Mouse (Mus musculus): ENCODE data around the gene Cdh26. TPM values are rescaled to one million over a fixed set of nuclear protein-coding genes. Genes with fewer than 3 reads are reported as not detected.
A peak's percentile ranks its signal among the peaks of the same experiment; 100 is the strongest.

Gene Cdh26
- polyA plus RNA-seq, 1 experiment from 2014 or later, result 0.73 TPM

- Histone ChIP-seq H3K9me3 (ENCODE audit: control insufficient read depth, low read length) (no peaks in the 10 kb centered on the region), H3K27me3 (replicated peaks; ENCODE audit: control insufficient read depth, insufficient read depth, low read length) (no peaks in the 10 kb centered on the region), H3K4me1 (replicated peaks; ENCODE audit: control insufficient read depth, insufficient read depth, low read length) (no peaks in the 10 kb centered on the region; the same call in 1 of the 2 replicates), H3K36me3 (ENCODE audit: control insufficient read depth, insufficient read depth, low read length) (0 out of 2 replicates have a peak, but pooled peaks cover 5% of the 10 kb centered on the region), H3K9ac (ENCODE audit: low read length) (no peak overlapping the region), H3K27ac (ENCODE audit: low read depth) (no peak overlapping the region), H3K4me3 (ENCODE audit: low read depth, low read length) (no peak overlapping the region), H3K4me2 (ENCODE audit: low read length) (no peak overlapping the region)
- WGBS, result 29% methylated on average over 4 of the region's 4 CpGs
- ATAC-seq (replicated peaks; ENCODE audit: low FRiP score, low TSS enrichment, low read depth) (peak; percentile 59; the same call in 1 of the 2 replicates), DNase-seq (ENCODE audit: low spot score) (peak; percentile 64)
These were observed 4.1 kb upstream of the Cdh26 start for GRCm38 (mm10) chr2:178426229-178426628.

DNA sequence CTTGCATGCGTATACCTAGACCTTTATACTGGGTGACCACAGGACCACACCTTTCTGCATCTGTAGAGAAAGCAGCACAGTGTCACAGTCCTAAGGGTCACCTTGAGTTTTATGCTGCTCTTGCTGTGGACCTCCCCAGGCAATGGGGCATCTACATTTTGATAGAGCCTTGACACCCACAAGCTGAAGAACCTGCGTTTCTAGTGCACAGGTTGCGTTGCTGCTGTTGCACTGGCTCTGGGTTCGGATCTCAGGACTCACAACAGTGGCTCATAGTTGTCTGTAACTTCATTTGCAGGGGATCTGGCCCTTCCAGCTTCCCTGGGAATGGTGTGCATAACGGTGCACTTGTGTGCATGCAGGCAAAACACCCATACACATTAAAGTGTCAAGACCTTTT, 3.1 kb upstream of the Cdh26 start:
- no peak overlapping the region for H3K4me3 ChIP-seq (ENCODE audit: low read depth, low read length)
- DNase-seq (ENCODE audit: low spot score) (no peak), ATAC-seq (replicated peaks; ENCODE audit: low FRiP score, low TSS enrichment, low read depth) (no peak)
- H3K4me1 ChIP-seq (replicated peaks; ENCODE audit: control insufficient read depth, insufficient read depth, low read length), result peaks cover 3% of the 10 kb centered on the region
- H3K4me2 ChIP-seq (ENCODE audit: low read length), result no peak overlapping the region
- H3K27ac ChIP-seq (ENCODE audit: low read depth), result no peak overlapping the region
- H3K36me3 ChIP-seq (ENCODE audit: control insufficient read depth, insufficient read depth, low read length), result 0 out of 2 replicates have a peak, but pooled peaks cover 5% of the 10 kb centered on the region
- H3K9ac ChIP-seq (ENCODE audit: low read length), result no peak overlapping the region
- H3K27me3 ChIP-seq (replicated peaks; ENCODE audit: control insufficient read depth, insufficient read depth, low read length), result no peaks in the 10 kb centered on the region
- 86% methylated on average over 5 of the region's 5 CpGs for WGBS
- no peaks in the 10 kb centered on the region for H3K9me3 ChIP-seq (ENCODE audit: control insufficient read depth, low read length)

DNA sequence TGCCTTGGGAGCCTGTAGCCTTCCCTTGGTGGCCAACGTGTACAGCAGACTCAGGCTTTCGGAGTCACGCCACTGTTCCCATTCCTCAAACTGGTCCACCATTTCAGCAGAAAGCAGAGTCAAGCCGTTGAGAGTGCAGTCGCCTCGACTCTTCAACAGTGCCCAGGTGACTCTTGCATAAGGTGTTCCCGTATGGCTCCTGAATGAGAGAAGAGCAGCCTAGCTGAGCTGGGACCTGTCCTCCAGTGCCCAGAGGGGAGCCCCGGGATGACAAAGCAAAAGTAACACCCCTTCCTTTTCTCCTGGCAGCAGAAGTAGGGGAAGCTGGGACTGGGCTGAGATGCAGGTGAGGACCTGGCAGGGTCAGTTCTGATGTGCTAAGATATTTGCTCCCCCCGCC, 2.1 kb upstream of the Cdh26 start:
- Histone ChIP-seq H3K4me1 (replicated peaks; ENCODE audit: control insufficient read depth, insufficient read depth, low read length) (peaks cover 3% of the 10 kb centered on the region), H3K9ac (ENCODE audit: low read length) (no peak overlapping the region), H3K27me3 (replicated peaks; ENCODE audit: control insufficient read depth, insufficient read depth, low read length) (no peaks in the 10 kb centered on the region), H3K9me3 (ENCODE audit: control insufficient read depth, low read length) (no peaks in the 10 kb centered on the region), H3K4me3 (ENCODE audit: low read depth, low read length) (no peak overlapping the region), H3K36me3 (ENCODE audit: control insufficient read depth, insufficient read depth, low read length) (0 out of 2 replicates have a peak, but pooled peaks cover 5% of the 10 kb centered on the region), H3K4me2 (ENCODE audit: low read length) (no peak overlapping the region), H3K27ac (ENCODE audit: low read depth) (no peak overlapping the region)
- WGBS, result 81% methylated on average over 9 of the region's 9 CpGs
- DNase-seq (ENCODE audit: low spot score) (no peak), ATAC-seq (replicated peaks; ENCODE audit: low FRiP score, low TSS enrichment, low read depth) (no peak)

GRCm38 (mm10) chr2:178428676-178429075, 1.7 kb upstream of the Cdh26 start:
- no peak overlapping the region for H3K4me2 ChIP-seq (ENCODE audit: low read length)
- H3K9ac ChIP-seq (ENCODE audit: low read length), result no peak overlapping the region
- H3K27me3 ChIP-seq (replicated peaks; ENCODE audit: control insufficient read depth, insufficient read depth, low read length), result no peaks in the 10 kb centered on the region
- 85% methylated on average over 4 of the region's 4 CpGs for WGBS
- H3K4me3 ChIP-seq (ENCODE audit: low read depth, low read length), result no peak overlapping the region
- H3K27ac ChIP-seq (ENCODE audit: low read depth), result no peak overlapping the region
- 0 out of 2 replicates have a peak, but pooled peaks cover 5% of the 10 kb centered on the region for H3K36me3 ChIP-seq (ENCODE audit: control insufficient read depth, insufficient read depth, low read length)
- ATAC-seq (replicated peaks; ENCODE audit: low FRiP score, low TSS enrichment, low read depth) (no peak), DNase-seq (ENCODE audit: low spot score) (no peak)
- no peaks in the 10 kb centered on the region for H3K9me3 ChIP-seq (ENCODE audit: control insufficient read depth, low read length)
- H3K4me1 ChIP-seq (replicated peaks; ENCODE audit: control insufficient read depth, insufficient read depth, low read length), result peaks cover 3% of the 10 kb centered on the region

DNA sequence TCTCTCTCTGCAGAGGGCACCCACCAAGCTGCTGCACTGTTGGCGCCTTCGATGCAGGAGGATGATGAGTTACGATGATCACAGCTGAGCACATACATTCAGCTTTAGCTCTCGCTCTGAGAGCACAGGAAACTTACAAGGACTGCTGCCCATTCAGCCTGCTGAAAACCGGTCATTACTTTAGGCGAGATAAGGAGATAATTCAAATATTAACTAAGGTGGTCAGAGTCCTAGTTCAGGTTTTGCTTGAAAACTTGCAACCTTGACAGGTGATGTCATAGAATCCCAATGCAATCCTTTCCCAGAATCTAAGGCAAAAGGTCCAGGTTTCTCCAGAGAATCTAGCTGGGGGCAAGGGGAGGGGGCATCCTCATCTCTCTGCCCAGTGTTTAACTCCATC, 905 bp upstream of the Cdh26 start:
- Histone ChIP-seq H3K36me3 (ENCODE audit: control insufficient read depth, insufficient read depth, low read length) (no peaks in the 10 kb centered on the region), H3K4me3 (ENCODE audit: low read depth, low read length) (no peak overlapping the region), H3K9me3 (ENCODE audit: control insufficient read depth, low read length) (no peaks in the 10 kb centered on the region), H3K4me2 (ENCODE audit: low read length) (no peak overlapping the region), H3K4me1 (replicated peaks; ENCODE audit: control insufficient read depth, insufficient read depth, low read length) (peaks cover 3% of the 10 kb centered on the region), H3K27ac (ENCODE audit: low read depth) (no peak overlapping the region), H3K9ac (ENCODE audit: low read length) (no peak overlapping the region), H3K27me3 (replicated peaks; ENCODE audit: control insufficient read depth, insufficient read depth, low read length) (no peaks in the 10 kb centered on the region)
- WGBS, result 60% methylated on average over 6 of the region's 6 CpGs
- ATAC-seq (replicated peaks; ENCODE audit: low FRiP score, low TSS enrichment, low read depth), result no peak; the same call in 1 of the 2 replicates
- no peak for DNase-seq (ENCODE audit: low spot score)

DNA sequence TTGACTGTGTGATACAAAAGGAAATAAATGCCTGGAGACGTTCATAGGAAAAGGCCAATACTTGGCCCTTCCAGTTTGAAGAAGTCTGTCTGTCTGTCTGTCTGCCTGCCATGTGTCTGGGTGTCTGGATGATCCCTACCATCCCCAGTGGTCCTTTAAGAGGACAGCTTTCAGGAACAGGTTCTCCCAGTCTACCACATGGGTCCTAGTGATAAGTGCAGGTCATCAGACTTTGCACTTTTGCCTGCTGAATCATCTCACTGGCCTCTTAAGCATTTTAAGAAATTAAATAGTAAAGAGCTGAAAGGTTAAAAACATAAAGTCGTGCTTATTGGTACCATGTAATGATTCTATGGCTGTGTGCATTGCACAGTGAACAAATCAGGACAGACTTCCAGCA, 3.2 kb downstream of the Cdh26 start:
- Histone ChIP-seq H3K4me2 (ENCODE audit: low read length) (no peak overlapping the region), H3K9ac (ENCODE audit: low read length) (no peak overlapping the region), H3K4me3 (ENCODE audit: low read depth, low read length) (no peak overlapping the region), H3K4me1 (replicated peaks; ENCODE audit: control insufficient read depth, insufficient read depth, low read length) (peaks cover 3% of the 10 kb centered on the region), H3K27me3 (replicated peaks; ENCODE audit: control insufficient read depth, insufficient read depth, low read length) (no peaks in the 10 kb centered on the region), H3K9me3 (ENCODE audit: control insufficient read depth, low read length) (no peaks in the 10 kb centered on the region), H3K27ac (ENCODE audit: low read depth) (no peak overlapping the region), H3K36me3 (ENCODE audit: control insufficient read depth, insufficient read depth, low read length) (no peaks in the 10 kb centered on the region)
- DNase-seq (ENCODE audit: low spot score) (no peak), ATAC-seq (replicated peaks; ENCODE audit: low FRiP score, low TSS enrichment, low read depth) (no peak)
- 72% methylated on average over 2 of the region's 2 CpGs for WGBS

DNA sequence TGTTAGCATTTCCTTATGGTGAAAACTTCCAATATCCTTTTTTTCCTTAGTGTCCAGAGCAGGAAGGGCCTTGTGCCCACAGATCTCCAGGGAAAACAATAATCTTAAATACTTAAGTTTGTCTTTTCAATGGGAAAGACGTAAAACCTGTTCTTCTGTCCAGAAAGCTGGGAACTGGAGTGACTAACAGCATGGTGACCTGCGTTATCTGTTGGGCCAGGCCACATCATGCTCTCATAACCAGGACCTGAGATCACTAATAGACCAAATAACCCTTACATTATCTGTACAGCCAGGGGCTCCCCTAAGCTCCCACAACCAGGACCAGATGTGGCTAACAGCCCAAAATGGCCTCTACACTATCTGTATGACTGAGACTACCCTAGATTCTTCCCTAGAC, 3.6 kb downstream of the Cdh26 start:
- H3K27ac ChIP-seq (ENCODE audit: low read depth), result no peak overlapping the region
- ATAC-seq (replicated peaks; ENCODE audit: low FRiP score, low TSS enrichment, low read depth), result no peak
- no peak for DNase-seq (ENCODE audit: low spot score)

GRCm38 (mm10) chr2:178437311-178437710, 7.0 kb downstream of the Cdh26 start:
- Histone ChIP-seq H3K4me1 (replicated peaks; ENCODE audit: control insufficient read depth, insufficient read depth, low read length) (no peaks in the 10 kb centered on the region), H3K27me3 (replicated peaks; ENCODE audit: control insufficient read depth, insufficient read depth, low read length) (no peaks in the 10 kb centered on the region), H3K9me3 (ENCODE audit: control insufficient read depth, low read length) (no peaks in the 10 kb centered on the region), H3K9ac (ENCODE audit: low read length) (no peak overlapping the region), H3K27ac (ENCODE audit: low read depth) (no peak overlapping the region), H3K4me3 (ENCODE audit: low read depth, low read length) (no peak overlapping the region), H3K36me3 (ENCODE audit: control insufficient read depth, insufficient read depth, low read length) (no peaks in the 10 kb centered on the region), H3K4me2 (ENCODE audit: low read length) (no peak overlapping the region)
- DNase-seq (ENCODE audit: low spot score), result no peak
- 53% methylated on average over 9 of the region's 9 CpGs for WGBS
- no peak for ATAC-seq (replicated peaks; ENCODE audit: low FRiP score, low TSS enrichment, low read depth)

More for the DNA sequence above, 3.6 kb downstream of the Cdh26 start:
- H3K27me3 ChIP-seq (replicated peaks; ENCODE audit: control insufficient read depth, insufficient read depth, low read length), result no peaks in the 10 kb centered on the region
- no peak overlapping the region for H3K4me2 ChIP-seq (ENCODE audit: low read length)
- H3K36me3 ChIP-seq (ENCODE audit: control insufficient read depth, insufficient read depth, low read length), result no peaks in the 10 kb centered on the region
- H3K9ac ChIP-seq (ENCODE audit: low read length), result no peak overlapping the region
- H3K4me3 ChIP-seq (ENCODE audit: low read depth, low read length), result no peak overlapping the region
- 80% methylated on average over 2 of the region's 2 CpGs for WGBS
- no peaks in the 10 kb centered on the region for H3K9me3 ChIP-seq (ENCODE audit: control insufficient read depth, low read length)
- H3K4me1 ChIP-seq (replicated peaks; ENCODE audit: control insufficient read depth, insufficient read depth, low read length), result peaks cover 3% of the 10 kb centered on the region

DNA sequence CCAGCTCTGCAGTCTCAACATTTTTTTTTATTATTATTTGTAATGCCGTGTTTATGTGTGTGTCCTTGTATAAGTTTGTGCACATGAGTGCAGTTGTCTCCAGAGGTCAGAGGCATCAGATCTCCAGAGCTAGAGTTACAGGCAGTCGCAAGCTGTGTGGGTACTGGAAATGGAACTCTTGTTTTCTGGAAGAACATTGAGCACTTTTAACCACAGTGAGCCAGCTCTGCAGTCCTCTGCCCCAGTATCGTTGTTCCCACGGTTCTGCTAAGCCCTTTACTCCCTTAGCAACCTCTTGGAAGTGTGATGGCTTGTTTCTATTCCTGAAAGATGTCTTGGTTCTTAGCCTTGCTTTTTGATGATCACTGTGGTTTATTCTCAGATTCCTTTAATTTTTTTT, 19.1 kb downstream of the Cdh26 start:
- no peak for DNase-seq (ENCODE audit: low spot score)
- Histone ChIP-seq H3K4me3 (ENCODE audit: low read depth, low read length) (no peak overlapping the region), H3K9ac (ENCODE audit: low read length) (no peak overlapping the region), H3K27ac (ENCODE audit: low read depth) (no peak overlapping the region), H3K4me1 (replicated peaks; ENCODE audit: control insufficient read depth, insufficient read depth, low read length) (no peaks in the 10 kb centered on the region), H3K4me2 (ENCODE audit: low read length) (no peak overlapping the region), H3K9me3 (ENCODE audit: control insufficient read depth, low read length) (no peaks in the 10 kb centered on the region), H3K36me3 (ENCODE audit: control insufficient read depth, insufficient read depth, low read length) (no peaks in the 10 kb centered on the region), H3K27me3 (replicated peaks; ENCODE audit: control insufficient read depth, insufficient read depth, low read length) (no peaks in the 10 kb centered on the region)
- ATAC-seq (replicated peaks; ENCODE audit: low FRiP score, low TSS enrichment, low read depth), result no peak
- 87% methylated on average over 4 of the region's 4 CpGs for WGBS
